Comparison of ENCODE assay signal across 7 mouse cellular contexts in genomic region chr14:46604886-46605531, GRCm38 (mm10).
A peak's percentile ranks its signal among the peaks of the same experiment; 100 is the strongest.
DNase-seq lines count a peak whose midpoint lies in the region; ATAC-seq and TF ChIP-seq lines count a peak whose summit lies in the region.

No protein-coding gene starts in this region.

- WGBS in liver, embryonic 11.5 days, result 34% methylated on average over 16 of the region's 16 CpGs
- 36% methylated on average over 16 of the region's 16 CpGs for WGBS in liver, postnatal 0 days (ENCODE audit: insufficient replicate concordance)
- WGBS in forebrain, embryonic 12.5 days, result 10% methylated on average over 16 of the region's 16 CpGs
- 5% methylated on average over 16 of the region's 16 CpGs for WGBS in limb, embryonic 13.5 days
- WGBS in stomach, embryonic 15.5 days, result 26% methylated on average over 16 of the region's 16 CpGs

- H3K9me3 ChIP-seq in liver, embryonic 11.5 days (ENCODE audit: control insufficient read depth, low read length), result no peaks in the 10 kb centered on the region
- H3K9me3 ChIP-seq in liver, postnatal 0 days (ENCODE audit: low read length), result no peaks in the 10 kb centered on the region
- no peaks in the 10 kb centered on the region for H3K9me3 ChIP-seq in forebrain, embryonic 12.5 days
- no peaks in the 10 kb centered on the region for H3K9me3 ChIP-seq in limb, embryonic 13.5 days
- H3K9me3 ChIP-seq in stomach, embryonic 15.5 days, result no peaks in the 10 kb centered on the region

- H3K9ac ChIP-seq in liver, embryonic 11.5 days (ENCODE audit: low read depth, low read length), result no peak overlapping the region
- no peak overlapping the region for H3K9ac ChIP-seq in liver, postnatal 0 days (replicated peaks)
- H3K9ac ChIP-seq in forebrain, embryonic 12.5 days, result no peak overlapping the region
- H3K9ac ChIP-seq in limb, embryonic 13.5 days, result peak overlapping the region; percentile 31; the same call in 1 of the 2 replicates
- H3K9ac ChIP-seq in stomach, embryonic 15.5 days, result no peak overlapping the region

- DNase-seq in liver, embryonic 11.5 days (ENCODE audit: low spot score), result no peak
- DNase-seq in liver, postnatal 0 days, result no peak
- no peak for DNase-seq in gastrocnemius, postnatal 10 days
- DNase-seq in left cerebral cortex, postnatal 10 days (ENCODE audit: extremely low spot score in 1 of 2, low spot score in 2 of 2), result no peak

- peaks cover 5% of the 10 kb centered on the region for H3K4me1 ChIP-seq in liver, embryonic 11.5 days (replicated peaks; ENCODE audit: control insufficient read depth, insufficient read depth, low read length)
- no peaks in the 10 kb centered on the region; the same call in 1 of the 2 replicates for H3K4me1 ChIP-seq in liver, postnatal 0 days (ENCODE audit: insufficient read depth)
- peaks cover 12% of the 10 kb centered on the region for H3K4me1 ChIP-seq in forebrain, embryonic 12.5 days
- H3K4me1 ChIP-seq in limb, embryonic 13.5 days, result peaks cover 34% of the 10 kb centered on the region
- H3K4me1 ChIP-seq in stomach, embryonic 15.5 days, result 0 out of 2 replicates have a peak, but pooled peaks cover 5% of the 10 kb centered on the region

- no peak for ATAC-seq in liver, embryonic 11.5 days (replicated peaks; ENCODE audit: low FRiP score)
- ATAC-seq in liver, postnatal 0 days, result no peak
- ATAC-seq in forebrain, embryonic 12.5 days (ENCODE audit: low FRiP score), result no peak
- peak; percentile 72 for ATAC-seq in limb, embryonic 13.5 days (ENCODE audit: low FRiP score, low read depth)
- no peak for ATAC-seq in stomach, embryonic 15.5 days (ENCODE audit: insufficient read depth, low FRiP score, low read depth)

- no peaks in the 10 kb centered on the region for H3K27me3 ChIP-seq in liver, embryonic 11.5 days (replicated peaks; ENCODE audit: control insufficient read depth, insufficient read depth, low read length)
- no peaks in the 10 kb centered on the region for H3K27me3 ChIP-seq in liver, postnatal 0 days (ENCODE audit: insufficient read depth, low read length)
- peaks cover 29% of the 10 kb centered on the region for H3K27me3 ChIP-seq in forebrain, embryonic 12.5 days
- peaks cover 47% of the 10 kb centered on the region for H3K27me3 ChIP-seq in limb, embryonic 13.5 days
- no peaks in the 10 kb centered on the region for H3K27me3 ChIP-seq in stomach, embryonic 15.5 days (replicated peaks)

- intact Hi-C loops in left cerebral cortex, postnatal 10 days (cut with DNase I), result no loop called here

- no peak overlapping the region for H3K27ac ChIP-seq in liver, embryonic 11.5 days (ENCODE audit: low read depth, low read length)
- no peak overlapping the region for H3K27ac ChIP-seq in liver, postnatal 0 days (ENCODE audit: low read depth)
- no peak overlapping the region for H3K27ac ChIP-seq in forebrain, embryonic 12.5 days
- H3K27ac ChIP-seq in limb, embryonic 13.5 days, result no peak overlapping the region
- H3K27ac ChIP-seq in stomach, embryonic 15.5 days, result no peak overlapping the region

- no peaks in the 10 kb centered on the region for H3K36me3 ChIP-seq in liver, embryonic 11.5 days (ENCODE audit: control insufficient read depth, insufficient read depth, low read length)
- no peaks in the 10 kb centered on the region for H3K36me3 ChIP-seq in liver, postnatal 0 days (replicated peaks; ENCODE audit: insufficient read depth, low read length)
- no peaks in the 10 kb centered on the region for H3K36me3 ChIP-seq in forebrain, embryonic 12.5 days (replicated peaks)
- H3K36me3 ChIP-seq in limb, embryonic 13.5 days, result no peaks in the 10 kb centered on the region
- no peaks in the 10 kb centered on the region for H3K36me3 ChIP-seq in stomach, embryonic 15.5 days

- H3K4me2 ChIP-seq in liver, embryonic 11.5 days, result 0 out of 2 replicates have a peak overlapping the region, but pooled peaks have one; percentile 5
- H3K4me2 ChIP-seq in liver, postnatal 0 days (ENCODE audit: low read depth, low read length), result no peak overlapping the region
- peak overlapping the region; percentile 37 for H3K4me2 ChIP-seq in forebrain, embryonic 12.5 days
- peak overlapping the region; percentile 60 for H3K4me2 ChIP-seq in limb, embryonic 13.5 days (replicated peaks)
- H3K4me2 ChIP-seq in stomach, embryonic 15.5 days, result peak overlapping the region; percentile 29

- H3K4me3 ChIP-seq in liver, embryonic 11.5 days (ENCODE audit: low read depth, low read length), result no peak overlapping the region
- H3K4me3 ChIP-seq in liver, postnatal 0 days (ENCODE audit: low read depth, low read length), result no peak overlapping the region
- H3K4me3 ChIP-seq in forebrain, embryonic 12.5 days (replicated peaks), result no peak overlapping the region
- H3K4me3 ChIP-seq in limb, embryonic 13.5 days, result peak overlapping the region; percentile 26
- H3K4me3 ChIP-seq in stomach, embryonic 15.5 days (replicated peaks), result no peak overlapping the region

- TF ChIP-seq CTCF in liver, postnatal 0 days (IDR thresholded peaks at IDR 0.05; ENCODE audit: low read depth), result no peak

- TF ChIP-seq EP300 in liver, postnatal 0 days (IDR thresholded peaks at IDR 0.05; ENCODE audit: low read depth), result no peak
